Mouse (Mus musculus): ENCODE results near the gene H2-Eb2.

- TF ChIP-seq CTCF (IDR thresholded peaks at IDR 0.05; ENCODE audit: low read depth) (no peak), EP300 (IDR thresholded peaks at IDR 0.05; ENCODE audit: low read depth) (no peak)
Measured at GRCm38 (mm10) chr17:34379451-34379850, 54.0 kb downstream of the H2-Eb2 start.
